Mouse (Mus musculus) kidney, adult 18-20 months (tissue): ENCODE results near the gene Rsbn1l.
"Not testable (repeated sequence)": the region's sequence is repeated elsewhere in the genome, so short reads cannot be mapped to it uniquely, and the experiment has no call there.

Experiments
- DNase-seq: peaks from one replicate; pipeline ENCODE4 v3.0.0; 2021

The Rsbn1l gene

GRCm38 (mm10) chr5:20950093-20950492, 6.1 kb downstream of the Rsbn1l start:
- DNase-seq, result no peak

GRCm38 (mm10) chr5:20946906-20947305, 9.3 kb downstream of the Rsbn1l start:
- no peak for DNase-seq

GRCm38 (mm10) chr5:20944961-20945748, 11.0 kb downstream of the Rsbn1l start:
- no peak for DNase-seq

DNA sequence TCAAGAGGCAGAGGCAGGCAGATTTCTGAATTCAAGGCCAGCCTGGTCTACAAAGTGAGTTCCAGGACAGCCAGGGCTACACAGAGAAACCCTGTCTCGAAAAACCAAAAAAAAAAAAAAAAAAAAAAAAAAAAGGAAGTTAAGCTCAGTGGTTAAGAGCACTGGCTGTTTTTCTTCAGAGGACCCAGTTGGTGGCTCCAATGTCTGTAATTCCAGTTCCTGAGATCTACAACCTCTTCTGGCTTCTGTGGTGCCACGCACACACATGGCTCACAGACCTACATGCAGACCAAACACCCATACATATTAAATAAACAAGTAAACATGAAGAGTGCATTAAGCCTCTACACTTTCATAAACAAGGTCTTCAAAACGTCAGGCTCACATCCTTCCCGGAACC, 12.4 kb downstream of the Rsbn1l start:
- DNase-seq, result not testable (repeated sequence)

DNA sequence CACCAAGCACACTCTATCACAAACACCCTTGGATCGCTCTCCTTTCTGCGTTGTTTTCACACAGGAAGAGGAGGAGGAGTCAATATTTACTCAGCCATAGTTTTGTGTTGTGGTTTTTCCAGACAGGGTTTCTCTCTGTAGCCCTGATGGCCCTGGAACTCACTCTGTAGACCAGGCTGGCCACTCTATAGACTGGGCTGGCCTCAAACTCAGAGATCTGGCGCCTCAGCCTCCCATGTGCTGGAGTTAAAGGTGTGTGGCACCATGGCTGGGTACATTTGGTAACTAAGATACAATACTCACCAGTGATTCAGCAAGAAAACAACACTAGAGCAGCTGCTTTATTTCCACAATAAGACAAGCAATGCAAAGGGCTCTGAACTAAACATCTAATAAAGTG, 13.7 kb downstream of the Rsbn1l start:
- no peak for DNase-seq

DNA sequence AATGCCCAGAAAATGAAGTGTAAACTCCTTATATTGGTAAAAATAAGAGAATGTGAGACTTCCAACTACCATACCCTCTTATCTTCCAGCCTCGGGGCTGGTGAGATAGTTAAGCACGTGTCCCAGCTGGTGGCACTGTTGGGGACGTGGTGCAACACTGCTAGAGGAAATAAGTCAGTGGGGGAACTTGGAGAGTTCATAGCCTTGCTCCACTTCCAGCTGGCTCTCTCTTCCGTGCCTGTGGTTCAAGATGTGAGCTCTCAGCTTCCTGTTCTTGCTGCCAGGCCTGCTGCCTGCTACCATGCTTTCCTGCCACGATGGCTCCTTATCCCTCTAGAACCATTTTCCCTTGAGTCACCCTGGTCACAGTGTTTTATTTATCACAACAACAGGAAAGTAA, 15.0 kb downstream of the Rsbn1l start:
- no peak for DNase-seq

- no peak for DNase-seq
Measured at GRCm38 (mm10) chr5:20940696-20941095, 15.5 kb downstream of the Rsbn1l start.

DNA sequence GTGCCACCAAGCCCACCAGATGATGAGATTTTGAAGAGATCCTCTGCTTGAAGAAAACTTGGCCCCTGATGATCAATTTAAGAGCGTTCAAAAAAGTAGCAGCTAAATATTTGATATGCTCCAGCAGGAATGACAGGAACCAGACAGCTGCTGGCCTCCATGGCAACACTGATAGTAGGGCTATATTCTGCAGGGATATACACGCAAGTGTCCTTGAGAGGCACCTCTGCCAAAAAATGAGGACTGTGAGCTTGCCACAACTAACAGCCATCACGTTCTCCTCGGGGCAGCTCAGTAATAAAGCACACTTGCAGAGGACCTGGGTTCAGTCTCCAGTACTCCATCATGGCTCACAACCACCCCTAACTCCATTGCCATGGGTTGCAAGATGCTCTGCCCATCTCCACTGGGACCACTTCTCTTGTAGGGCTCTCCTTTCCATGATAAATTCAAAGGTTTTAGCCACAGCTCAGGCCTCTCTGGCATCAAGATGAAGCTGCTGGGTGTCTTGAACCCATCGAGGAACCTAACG, 16.1 kb downstream of the Rsbn1l start:
- DNase-seq, result no peak

- no peak for DNase-seq
Measured at GRCm38 (mm10) chr5:20938523-20938922, 17.7 kb downstream of the Rsbn1l start.

DNA sequence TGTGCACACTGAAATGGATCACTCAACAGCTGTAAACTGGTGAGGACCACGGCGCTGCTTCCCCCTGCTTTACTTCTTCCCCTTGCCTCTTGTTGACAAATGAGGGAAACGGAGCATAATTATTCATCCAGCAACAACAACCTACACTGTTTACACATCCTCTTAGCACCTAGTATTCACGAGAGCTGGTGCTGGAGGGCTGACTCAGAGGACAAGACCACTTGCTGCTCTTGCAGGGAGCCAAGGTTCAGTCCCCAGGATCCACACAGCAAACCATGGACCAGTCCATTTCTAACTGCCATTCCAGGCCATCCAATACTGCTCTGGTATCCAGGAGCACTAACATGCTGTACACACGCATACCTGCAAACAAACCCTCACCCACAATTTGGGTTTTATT, 20.3 kb downstream of the Rsbn1l start:
- no peak for DNase-seq

DNA sequence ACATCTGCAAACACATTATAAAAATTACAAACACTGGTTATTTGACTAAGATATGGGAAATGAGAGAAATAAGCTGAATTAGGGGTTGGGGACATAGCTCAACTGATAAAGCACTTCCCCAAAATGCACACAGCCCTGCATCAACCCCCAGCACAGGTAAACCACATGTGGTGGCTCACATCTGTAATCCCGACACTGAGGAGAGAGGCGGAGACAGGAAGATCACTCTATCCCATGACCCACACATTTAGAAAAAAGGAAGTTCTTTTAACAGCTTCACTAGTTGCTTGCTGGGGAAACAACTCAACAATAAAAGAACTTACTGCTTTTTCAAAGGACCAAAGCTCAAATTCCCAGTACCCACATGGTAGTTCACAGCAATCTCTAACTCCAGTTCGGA, 23.6 kb downstream of the Rsbn1l start:
- DNase-seq, result no peak

DNA sequence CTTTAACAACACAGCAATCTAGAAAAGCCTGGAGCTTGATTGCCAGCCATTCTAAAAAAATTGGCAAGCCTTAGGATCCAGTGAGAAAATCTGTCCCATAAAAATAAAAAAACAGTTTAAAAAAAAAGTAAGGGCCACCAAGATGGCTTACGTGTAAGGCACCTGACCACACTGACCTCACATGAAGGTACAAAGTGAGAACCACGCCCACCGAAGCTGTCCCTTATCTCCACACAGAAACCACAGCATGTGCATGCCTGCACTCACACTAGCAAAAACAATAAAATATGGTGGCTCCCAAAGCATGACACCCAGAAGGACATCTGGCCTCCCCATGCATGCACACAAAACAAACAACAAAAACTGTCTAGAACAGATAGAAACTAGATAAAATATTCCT, 24.9 kb downstream of the Rsbn1l start:
- DNase-seq, result no peak

GRCm38 (mm10) chr5:20930430-20930829, 25.8 kb downstream of the Rsbn1l start:
- no peak for DNase-seq

DNA sequence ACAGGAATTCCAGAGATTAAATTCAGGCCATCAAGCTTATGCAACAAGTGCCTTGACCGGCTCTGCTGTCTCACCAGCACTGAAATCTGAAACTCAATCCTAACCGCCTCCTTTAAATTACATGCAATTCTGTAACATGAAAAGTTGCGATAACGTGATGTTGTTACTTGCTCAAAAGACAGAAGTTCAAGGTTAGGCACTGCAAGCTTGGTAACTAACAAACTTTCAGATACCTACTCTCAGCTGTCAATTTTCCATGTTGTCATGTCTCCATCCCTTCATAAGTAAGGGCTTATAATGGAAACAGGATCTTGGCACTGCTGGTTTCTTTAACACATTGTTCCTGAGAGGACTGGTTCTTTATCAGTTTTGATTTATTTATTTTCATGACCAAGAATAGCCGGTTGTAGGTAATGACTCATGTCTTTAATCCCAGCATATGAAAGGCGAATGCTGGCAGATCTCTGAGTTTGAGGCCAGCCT, 26.5 kb downstream of the Rsbn1l start:
- no peak for DNase-seq

DNA sequence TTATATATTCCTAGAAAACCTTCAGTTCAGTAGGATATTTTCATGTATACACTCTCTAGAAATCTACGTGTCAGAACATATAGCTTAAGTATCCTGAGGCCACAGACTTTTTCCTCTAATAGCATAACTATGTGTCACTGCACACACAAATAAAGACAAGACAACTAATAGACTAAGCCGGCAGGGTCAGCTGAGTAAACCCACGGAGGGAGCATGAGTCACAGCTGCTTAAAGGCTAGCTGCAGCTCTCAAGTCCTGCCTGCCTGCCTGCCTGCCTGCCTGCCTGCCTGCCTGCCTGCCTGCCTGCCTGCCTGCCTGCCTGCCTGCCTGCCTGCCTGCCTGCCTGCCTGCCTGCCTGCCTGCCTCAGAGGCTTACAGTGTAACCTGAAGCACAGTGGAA, 30.7 kb downstream of the Rsbn1l start:
- DNase-seq, result no peak

GRCm38 (mm10) chr5:20924608-20925007, 31.6 kb downstream of the Rsbn1l start:
- DNase-seq, result no peak

- no peak for DNase-seq
Measured at GRCm38 (mm10) chr5:20919566-20919965, 36.6 kb downstream of the Rsbn1l start.

- DNase-seq, result no peak
Measured at GRCm38 (mm10) chr5:20918967-20919366, 37.2 kb downstream of the Rsbn1l start.

DNA sequence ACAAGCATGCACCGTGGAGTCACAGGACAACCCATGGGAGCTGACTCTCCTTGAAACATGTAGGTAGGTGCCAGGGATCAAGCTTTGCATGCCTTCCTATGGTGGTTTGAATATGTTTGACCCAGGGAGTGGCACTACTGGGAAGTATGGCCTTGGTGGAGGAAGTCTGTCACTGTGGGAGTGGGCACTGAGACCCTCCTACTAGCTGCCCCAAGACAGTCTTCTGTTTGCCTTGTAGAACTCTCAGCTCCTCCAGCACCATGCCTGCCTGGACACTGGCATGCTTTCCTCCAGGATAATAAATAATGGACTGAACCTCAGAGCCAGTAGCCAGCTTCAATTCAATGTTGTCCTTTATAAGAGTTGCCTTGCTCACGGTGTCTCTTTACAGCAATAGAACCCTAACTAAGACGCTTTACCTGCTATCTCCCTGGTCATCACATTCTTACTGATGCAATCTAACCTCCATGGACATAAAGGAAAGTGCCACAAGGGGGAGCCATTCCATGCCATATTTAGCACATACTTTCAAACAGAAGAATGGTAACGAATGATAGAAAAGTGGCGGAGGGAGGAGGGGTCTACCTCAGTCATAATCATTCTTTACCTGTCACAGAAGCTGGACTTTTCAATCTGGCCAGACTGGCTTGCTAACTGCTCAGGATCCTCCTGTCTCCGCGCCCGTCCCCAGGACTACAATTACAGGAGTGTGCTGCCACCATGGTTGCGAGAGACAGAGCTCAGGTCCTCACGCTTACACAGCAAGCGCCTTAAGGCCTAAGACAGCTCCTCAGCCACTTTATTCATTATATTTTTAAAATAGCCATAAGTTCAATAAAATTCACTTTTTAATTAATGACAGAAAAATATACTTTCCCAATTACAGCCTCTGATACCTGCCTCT, 42.6 kb downstream of the Rsbn1l start:
- peak; percentile 79 for DNase-seq

- no peak for DNase-seq
Measured at GRCm38 (mm10) chr5:20911741-20912140, 44.5 kb downstream of the Rsbn1l start.

DNA sequence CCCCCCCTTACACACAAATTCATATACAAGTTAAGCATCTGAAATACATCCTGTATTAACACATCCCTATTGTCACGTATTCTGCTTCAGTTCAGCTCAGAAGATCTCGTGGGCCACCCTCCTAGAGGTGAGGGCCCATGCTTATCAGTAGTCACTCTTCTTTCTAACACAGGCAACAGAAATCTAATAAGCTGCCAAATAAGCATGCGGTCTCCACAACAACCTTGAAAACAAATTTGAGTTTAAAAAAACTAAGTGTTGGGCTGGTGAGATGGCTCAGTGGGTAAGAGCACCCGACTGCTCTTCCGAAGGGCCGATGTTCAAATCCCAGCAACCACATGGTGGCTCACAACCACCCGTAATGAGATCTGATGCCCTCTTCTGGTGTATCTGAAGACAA, 50.0 kb downstream of the Rsbn1l start:
- no peak for DNase-seq

DNA sequence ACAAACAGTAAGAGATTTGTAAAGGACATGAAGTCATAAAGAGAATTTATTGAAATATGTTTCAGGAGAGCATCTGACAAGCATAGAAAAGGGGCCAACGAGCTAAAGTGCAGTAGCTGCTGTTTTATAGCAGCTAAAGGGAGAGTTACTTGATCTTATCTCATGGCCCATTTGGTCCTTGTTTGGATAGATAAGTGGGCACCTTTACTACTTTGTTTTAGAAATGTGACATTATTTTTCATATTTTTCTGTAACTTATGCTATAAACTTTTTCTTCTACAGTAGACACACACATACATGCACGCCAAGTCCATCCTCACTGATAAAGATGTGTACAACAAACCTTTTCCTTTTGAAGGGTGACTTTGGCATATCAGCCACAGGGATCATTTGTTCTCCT, 50.8 kb downstream of the Rsbn1l start:
- DNase-seq, result no peak

GRCm38 (mm10) chr5:20904647-20905046, 51.6 kb downstream of the Rsbn1l start:
- no peak for DNase-seq
